Mouse (Mus musculus): ENCODE results near the gene Wdr31.

- TF ChIP-seq POLR2A (IDR thresholded peaks at IDR 0.05; ENCODE audit: low read depth, low read length) (no peak), CTCF (conservative IDR thresholded peaks at IDR 0.05; ENCODE audit: insufficient read depth, insufficient read length, low read depth, low read length) (no peak)
Measured at GRCm38 (mm10) chr4:62410325-62410724, 60.4 kb downstream of the Wdr31 start.
